Mouse (Mus musculus) frontal cortex, adult (tissue): ENCODE results near the gene Irs2.

Source experiments
- ATAC-seq: cut with Nextera tagmentation; 2 replicates; pipeline ENCODE4 v1.9.2; 2017; ENCODE audit warnings: mild to moderate bottlenecking, moderate library complexity, mixed read lengths; ENCODE audit not compliant: low TSS enrichment

Gene Irs2

GRCm38 (mm10) chr8:10953346-10954053 lies 54.8 kb downstream of the Irs2 start:
- no peak for ATAC-seq

DNA sequence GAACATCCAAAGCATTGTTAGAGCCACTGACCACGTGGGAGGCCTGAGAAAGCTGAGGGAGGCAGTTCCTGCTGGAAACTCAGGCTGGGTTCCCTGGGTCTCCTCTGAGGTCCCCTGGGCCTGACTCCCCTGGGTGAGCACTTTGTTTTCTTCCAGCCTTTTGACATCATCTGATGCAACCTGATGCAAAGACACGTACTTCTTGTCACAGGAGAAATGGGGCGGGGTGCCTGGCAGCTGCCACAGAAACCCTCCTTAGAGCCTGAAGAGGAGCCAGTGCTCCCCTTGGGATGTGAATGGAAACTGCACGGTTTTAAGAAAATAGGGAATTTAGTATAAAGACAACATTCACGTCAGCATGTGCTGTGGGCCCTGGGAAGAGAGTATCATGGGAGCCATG lies 55.6 kb downstream of the Irs2 start:
- ATAC-seq: no peak

- ATAC-seq: no peak
These were observed 56.0 kb downstream of the Irs2 start for GRCm38 (mm10) chr8:10952235-10952634.

DNA sequence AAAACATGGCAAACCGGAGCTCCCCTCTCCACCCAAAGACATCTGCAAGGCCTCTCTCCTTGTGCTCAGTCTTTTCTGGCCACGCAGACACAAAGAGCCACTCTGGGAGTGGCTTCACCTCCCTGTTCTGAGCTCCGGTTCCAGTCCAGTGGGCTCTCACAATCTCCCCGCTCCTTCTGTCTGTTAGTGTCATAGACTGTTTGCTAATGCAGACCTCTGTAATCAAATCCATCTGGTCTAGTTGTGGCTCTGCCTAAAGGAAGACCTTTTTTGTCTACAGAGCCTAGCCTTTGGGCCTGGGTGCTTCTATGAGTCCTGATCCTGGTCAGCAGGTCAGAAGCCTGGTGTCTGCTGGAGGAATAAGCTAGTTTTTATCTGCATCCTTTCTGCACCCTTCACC lies 56.7 kb downstream of the Irs2 start:
- no peak for ATAC-seq

DNA sequence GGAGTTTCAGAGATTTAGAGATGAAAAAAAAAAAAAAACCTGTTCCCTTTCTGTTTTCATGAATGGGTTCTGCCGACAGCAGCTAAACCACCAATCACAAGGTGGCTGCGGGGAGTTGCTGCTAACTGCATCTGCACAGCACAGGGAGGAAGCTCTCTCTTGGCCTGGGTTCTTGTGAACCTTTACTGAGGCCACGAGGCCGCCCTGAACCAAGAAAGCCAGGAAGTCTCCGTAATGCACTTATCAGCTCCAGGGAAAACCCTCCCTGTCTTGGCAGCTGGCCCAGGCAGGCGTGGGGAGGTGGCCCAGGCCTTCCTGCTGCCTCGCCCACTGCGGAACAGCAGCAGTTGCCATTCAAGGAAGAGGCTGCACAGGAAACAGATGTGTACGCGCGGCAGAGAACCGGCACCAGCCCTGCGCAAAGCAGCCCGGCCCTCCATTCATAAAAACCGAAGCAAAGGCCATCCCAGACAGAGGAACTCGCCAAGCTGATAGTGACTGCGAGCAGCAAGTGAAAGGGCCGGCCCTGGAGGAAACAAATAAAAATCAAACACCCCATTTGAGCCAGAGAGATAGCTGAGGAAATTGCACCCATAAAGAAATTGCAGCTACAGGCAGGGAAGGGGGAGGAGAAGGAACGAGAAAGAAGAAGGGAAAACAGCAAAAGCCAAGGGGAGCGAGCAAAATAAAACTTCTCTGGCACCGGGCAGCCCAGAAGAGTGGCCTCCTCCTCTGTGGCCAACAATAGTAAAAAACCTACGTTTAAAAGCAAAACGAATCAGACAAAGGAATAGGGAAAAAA lies 62.1 kb downstream of the Irs2 start:
- ATAC-seq: peak; percentile 95

DNA sequence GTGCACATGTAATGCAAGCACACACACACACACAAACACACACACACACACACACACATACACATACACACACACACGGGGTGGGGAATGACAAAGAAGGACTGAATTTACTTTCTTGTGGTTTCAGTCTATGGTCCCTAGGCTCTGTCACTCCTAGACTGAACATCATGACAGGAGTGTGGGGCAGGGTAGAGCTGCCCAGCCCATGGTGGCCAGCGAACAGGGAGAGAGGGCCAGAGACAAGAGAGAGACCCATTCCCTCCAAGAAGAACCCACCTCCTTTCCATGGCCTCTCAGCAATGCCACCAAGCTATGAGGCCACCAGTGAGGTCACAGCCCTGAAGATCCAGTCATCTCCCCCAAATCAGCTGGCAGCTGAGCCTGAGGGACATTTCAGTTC lies 62.8 kb downstream of the Irs2 start:
- peak; percentile 28; the same call in 1 of the 2 replicates for ATAC-seq

- no peak for ATAC-seq
These were observed 64.8 kb downstream of the Irs2 start for GRCm38 (mm10) chr8:10943314-10944060.

DNA sequence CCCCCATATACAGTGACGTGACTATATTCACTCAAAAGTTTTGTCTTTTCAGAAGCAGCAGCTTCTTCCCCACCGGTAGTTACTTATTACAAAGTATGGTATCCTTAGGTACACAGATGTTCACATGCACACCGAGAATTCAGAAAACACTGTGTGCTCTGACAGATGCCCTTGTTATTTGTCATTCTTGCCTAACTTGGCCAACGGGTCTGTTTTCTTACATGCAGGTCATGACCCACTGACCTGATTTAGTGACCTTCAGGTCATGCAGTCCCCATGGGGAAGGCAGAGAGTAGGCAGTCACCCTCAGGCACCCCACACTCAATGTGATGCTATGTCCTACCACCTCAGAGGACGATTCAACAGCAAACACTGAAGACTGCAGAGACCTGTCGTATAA lies 68.4 kb downstream of the Irs2 start:
- ATAC-seq: no peak

DNA sequence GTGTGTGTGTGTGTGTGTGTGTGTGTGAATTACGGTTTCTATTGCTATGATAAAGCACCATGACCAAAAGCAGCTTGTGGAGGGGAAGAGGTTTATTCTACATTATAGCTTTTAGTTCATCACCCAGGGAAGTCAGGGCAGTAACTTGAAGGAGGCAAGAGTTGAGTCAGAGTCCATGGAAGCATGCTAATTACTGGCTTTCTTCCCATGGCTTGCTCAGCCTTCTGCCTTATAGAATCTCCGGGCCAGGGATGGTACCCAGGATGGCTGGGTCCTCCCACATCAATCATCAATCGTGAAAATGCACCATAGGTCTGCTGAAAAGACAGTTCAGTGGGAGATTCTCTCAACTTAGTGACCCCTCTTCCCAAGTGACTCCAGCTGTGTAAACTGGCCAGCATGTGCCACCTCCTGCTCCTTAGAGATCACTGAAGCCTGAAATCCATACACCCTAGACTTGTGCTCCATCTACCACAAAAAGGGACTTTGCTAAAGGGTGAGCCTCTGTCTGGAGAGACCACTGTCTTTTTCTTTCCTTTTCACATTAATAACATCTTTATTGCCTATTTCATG lies 69.0 kb downstream of the Irs2 start:
- ATAC-seq: no peak

- no peak for ATAC-seq
These were observed 70.0 kb downstream of the Irs2 start for GRCm38 (mm10) chr8:10938284-10938683.

- ATAC-seq: no peak
These were observed 71.6 kb downstream of the Irs2 start for GRCm38 (mm10) chr8:10936646-10937045.

DNA sequence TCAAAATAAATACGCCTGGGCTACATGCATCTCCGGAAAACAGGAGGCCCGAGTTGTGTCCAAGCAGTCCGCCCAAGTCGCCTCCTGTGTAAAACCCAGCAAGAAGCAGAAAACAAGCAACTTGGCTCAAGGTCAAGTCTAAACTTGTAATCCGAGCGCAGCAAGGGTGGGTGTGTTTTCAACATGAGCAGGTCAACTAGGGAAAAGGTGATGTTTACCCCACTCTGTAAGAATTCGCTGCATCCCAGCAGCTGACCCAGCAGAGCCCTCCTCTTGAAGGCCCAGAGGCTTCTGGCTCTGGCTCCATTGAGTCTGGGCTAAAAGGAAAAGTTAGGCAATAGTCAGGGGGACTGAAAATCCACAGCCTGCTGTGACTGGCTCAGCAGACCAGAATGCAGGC lies 73.0 kb downstream of the Irs2 start:
- no peak for ATAC-seq
